Mouse (Mus musculus) CH12.LX (cell line): ENCODE results near the gene Gm17304. TPM values are rescaled to one million over a fixed set of nuclear protein-coding genes. Genes with fewer than 3 reads are reported as not detected.

Experiments used
- DNase-seq: peaks from one replicate; pipeline ENCODE4 v3.0.0-alpha.2; 2013; ENCODE audit errors: extremely low read depth
- H3K27ac ChIP-seq: 2 replicates; pipeline ENCODE4 v1.5.1; 2012; ENCODE audit warnings: low read depth, mild to moderate bottlenecking, control low read depth, moderate library complexity; ENCODE audit not compliant: insufficient read depth
- H3K27me3 ChIP-seq: replicated peaks from 2 replicates; pipeline ENCODE3; 2012; ENCODE audit warnings: inconsistent platforms
- H3K36me3 ChIP-seq, 2 experiments: replicated peaks in 1 of 2; 2 replicates each; pipeline versions ENCODE3 to v1.6.1; 2012; ENCODE audit warnings: inconsistent platforms in 1 of 2, low read length in 1 of 2, mild to moderate bottlenecking in 1 of 2, mixed read lengths in 1 of 2, moderate library complexity in 1 of 2; ENCODE audit not compliant: control insufficient read depth in 1 of 2, insufficient read depth in 1 of 2
- H3K4me1 ChIP-seq, 2 experiments: 2 replicates each; pipeline ENCODE4 v1.6.1; 2012; ENCODE audit warnings: inconsistent platforms in 1 of 2, moderate library complexity in 1 of 2; ENCODE audit not compliant: insufficient read depth in 2 of 2, control insufficient read depth in 1 of 2
- H3K4me2 ChIP-seq: 2 replicates; pipeline ENCODE4 v1.6.1; 2012; ENCODE audit warnings: low read depth, mild to moderate bottlenecking, control low read depth; ENCODE audit not compliant: poor library complexity, insufficient read depth, severe bottlenecking
- H3K4me3 ChIP-seq, 3 experiments: fragments of 150-350 bp in 1 of 3; sonication (generic) in 1 of 3; replicated peaks in 1 of 3; 2 replicates each; pipeline versions ENCODE3 to v1.5.1; 2011 to 2012; ENCODE audit warnings: low read depth in 2 of 3, low read length in 2 of 3, mild to moderate bottlenecking in 2 of 3, moderate library complexity in 2 of 3, control low read depth in 1 of 3, improper control_type of control experiment in 1 of 3, inconsistent platforms in 1 of 3, mixed read lengths in 1 of 3; ENCODE audit not compliant: poor library complexity in 1 of 3
- H3K79me2 ChIP-seq: replicated peaks from 2 replicates; pipeline ENCODE4 v1.6.1; 2012; ENCODE audit warnings: mild to moderate bottlenecking, moderate library complexity; ENCODE audit not compliant: control insufficient read depth, poor library complexity, insufficient read depth, severe bottlenecking; ENCODE audit errors: extremely low read depth
- H3K9ac ChIP-seq: 2 replicates; pipeline ENCODE4 v1.6.1; 2012; ENCODE audit warnings: low read depth, mild to moderate bottlenecking, control low read depth, moderate library complexity; ENCODE audit not compliant: insufficient read depth
- H3K9me3 ChIP-seq: replicated peaks from 2 replicates; pipeline ENCODE3; 2012; ENCODE audit warnings: low read length, inconsistent platforms, mixed read lengths
- BHLHE40 ChIP-seq: IDR thresholded peaks from 2 replicates; pipeline ENCODE4 v1.6.1; 2011; ENCODE audit warnings: mild to moderate bottlenecking, low read depth, low read length, improper control_type of control experiment
- CHD1 ChIP-seq: IDR thresholded peaks from 2 replicates; pipeline ENCODE4 v1.6.1; 2012; ENCODE audit warnings: low read depth, low read length, improper control_type of control experiment, inconsistent platforms
- ELF1 ChIP-seq: IDR thresholded peaks from 2 replicates; pipeline ENCODE4 v1.6.1; 2014; ENCODE audit warnings: low read depth, mild to moderate bottlenecking, inconsistent platforms, low read length, improper control_type of control experiment
- ETS1 ChIP-seq: conservative IDR thresholded peaks from 2 replicates; pipeline ENCODE4 v1.6.1; 2012; ENCODE audit warnings: low read depth, mild to moderate bottlenecking, inconsistent platforms, low read length, improper control_type of control experiment, moderate library complexity
- GABPA ChIP-seq: IDR thresholded peaks from 2 replicates; pipeline ENCODE4 v1.6.1; 2012; ENCODE audit warnings: low read depth, low read length, improper control_type of control experiment, inconsistent platforms; ENCODE audit not compliant: insufficient replicate concordance
- JUN ChIP-seq: IDR thresholded peaks from 2 replicates; pipeline ENCODE4 v1.6.1; 2011; ENCODE audit warnings: low read depth, mild to moderate bottlenecking, low read length, improper control_type of control experiment, moderate library complexity; ENCODE audit not compliant: insufficient read depth
- JUND ChIP-seq: conservative IDR thresholded peaks from 2 replicates; pipeline ENCODE4 v1.6.1; 2011; ENCODE audit warnings: low read depth, low read length, improper control_type of control experiment
- MAX ChIP-seq: IDR thresholded peaks from 2 replicates; pipeline ENCODE4 v1.6.1; 2011; ENCODE audit warnings: low read length, improper control_type of control experiment
- MXI1 ChIP-seq: IDR thresholded peaks from 2 replicates; pipeline ENCODE4 v1.6.1; 2011; ENCODE audit warnings: mild to moderate bottlenecking, low read depth, low read length, improper control_type of control experiment
- MYC ChIP-seq: IDR thresholded peaks from 2 replicates; pipeline ENCODE4 v1.6.1; 2011; ENCODE audit warnings: low read depth, mild to moderate bottlenecking, improper control_type of control experiment, low read length
- NRF1 ChIP-seq: IDR thresholded peaks from 2 replicates; pipeline ENCODE4 v1.6.1; 2014; ENCODE audit warnings: low read depth, mild to moderate bottlenecking, inconsistent platforms, low read length, improper control_type of control experiment, moderate library complexity
- POLR2A ChIP-seq: IDR thresholded peaks from 2 replicates; pipeline ENCODE4 v1.6.1; 2011; ENCODE audit warnings: low read depth, mild to moderate bottlenecking, improper control_type of control experiment, low read length
- SIN3A ChIP-seq: IDR thresholded peaks from 2 replicates; pipeline ENCODE4 v1.6.1; 2012; ENCODE audit warnings: low read length, improper control_type of control experiment, inconsistent platforms
- TBP ChIP-seq: conservative IDR thresholded peaks from 2 replicates; pipeline ENCODE4 v1.6.1; 2011; ENCODE audit warnings: low read depth, low read length, improper control_type of control experiment
- UBTF ChIP-seq: IDR thresholded peaks from 2 replicates; pipeline ENCODE4 v1.6.1; 2012; ENCODE audit warnings: low read depth, mild to moderate bottlenecking, inconsistent platforms, low read length, improper control_type of control experiment, moderate library complexity
- USF1 ChIP-seq: IDR thresholded peaks from 2 replicates; pipeline ENCODE4 v1.6.1; 2014; ENCODE audit warnings: low read depth, mild to moderate bottlenecking, inconsistent platforms, low read length, improper control_type of control experiment
- USF2 ChIP-seq: conservative IDR thresholded peaks from 2 replicates; pipeline ENCODE4 v1.6.1; 2011; ENCODE audit warnings: low read depth, low read length, improper control_type of control experiment
- ZC3H11A ChIP-seq: IDR thresholded peaks from 2 replicates; pipeline ENCODE4 v1.6.1; 2012; ENCODE audit warnings: low read depth, mild to moderate bottlenecking, inconsistent platforms, low read length, improper control_type of control experiment
- ZMIZ1 ChIP-seq: IDR thresholded peaks from 2 replicates; pipeline ENCODE4 v1.6.1; 2012; ENCODE audit warnings: low read depth, mild to moderate bottlenecking, inconsistent platforms, low read length, improper control_type of control experiment
- dilution Hi-C: fragments of 300-500 bp; cut with MboI; formaldehyde crosslinking; loops from 2 replicates; pipeline ENCODE4 v1.14.3; 2020; ENCODE audit warnings: low sequenced_read_pairs; ENCODE audit not compliant: extremely low pct_unique_long_range_greater_than_20kb, extremely low pct_ligation_motif_present
- in situ Hi-C: fragments of 300-500 bp; cut with MboI; formaldehyde crosslinking; loops from 3 replicates; pipeline ENCODE4 v1.14.3; 2019; ENCODE audit warnings: low sequenced_read_pairs, low pct_ligation_motif_present, low pct_unique_long_range_greater_than_20kb, mixed read lengths
- polyA plus RNA-seq: library from polyadenylated mRNA; unstranded; fragments of >175 nt; gene quantifications from 2 replicates; pipeline ENCODE4 v1.2.1, GENCODE M21; 2012; ENCODE audit warnings: low read depth; ENCODE audit not compliant: insufficient read length
- total RNA-seq, 2 experiments: library from RNA; depleted of rRNA; stranded (reverse); fragments of 300-350 nt in 1 of 2; fragments of >200 nt in 1 of 2; gene quantifications; 2 replicates each; pipeline ENCODE4 v1.2.3; 2012 to 2014

The Gm17304 gene
- total and polyA plus RNA-seq, 3 experiments, result not detected

- no peaks in the 10 kb centered on the region for H3K27me3 ChIP-seq
- no peak overlapping the region for H3K27ac ChIP-seq
- no peaks in the 10 kb centered on the region for H3K36me3 ChIP-seq
- in situ Hi-C loops, result no loop called here
- no peak overlapping the region for H3K4me3 ChIP-seq
- TF ChIP-seq JUN (no peak), USF1 (no peak), ZMIZ1 (no peak), UBTF (no peak), CHD1 (no peak), GABPA (no peak), ETS1 (no peak), POLR2A (no peak), ELF1 (no peak), JUND (no peak), USF2 (no peak)
- TF ChIP-seq, all 38 proteins: peak for 0
- H3K4me1 ChIP-seq, result no peaks in the 10 kb centered on the region
- H3K9ac ChIP-seq, result no peak overlapping the region
- no peaks in the 10 kb centered on the region for H3K79me2 ChIP-seq
- dilution Hi-C loops, result no loop called here
- no peak for DNase-seq
- no peak overlapping the region for H3K4me2 ChIP-seq
- H3K9me3 ChIP-seq, result peaks cover 3% of the 10 kb centered on the region
These were observed 34.3 kb upstream of the Gm17304 start for GRCm38 (mm10) chr5:106574560-106574946.

GRCm38 (mm10) chr5:106575098-106575497 is 33.8 kb upstream of the Gm17304 start:
- TF ChIP-seq GABPA (no peak), MXI1 (no peak), ZMIZ1 (no peak), NRF1 (no peak), UBTF (no peak), SIN3A (no peak), ZC3H11A (no peak), TBP (no peak), USF1 (no peak), BHLHE40 (no peak), MYC (no peak), MAX (no peak)
- H3K27me3 ChIP-seq, result no peaks in the 10 kb centered on the region
- H3K36me3 ChIP-seq, result no peaks in the 10 kb centered on the region
- H3K4me3 ChIP-seq, result no peak overlapping the region
- no peaks in the 10 kb centered on the region for H3K4me1 ChIP-seq
- peaks cover 3% of the 10 kb centered on the region for H3K9me3 ChIP-seq
- H3K27ac ChIP-seq, result no peak overlapping the region
- no peaks in the 10 kb centered on the region for H3K79me2 ChIP-seq
- no peak overlapping the region for H3K4me2 ChIP-seq
- H3K9ac ChIP-seq, result no peak overlapping the region
- in situ Hi-C loops, result no loop called here
- dilution Hi-C loops, result no loop called here
- DNase-seq, result no peak
